Mouse (Mus musculus): ENCODE results near the gene Gm47995. TPM values are rescaled to one million over a fixed set of nuclear protein-coding genes. Genes with fewer than 3 reads are reported as not detected.
"Not testable (repeated sequence)": the region's sequence is repeated elsewhere in the genome, so short reads cannot be mapped to it uniquely, and the experiment has no call there.

Gene Gm47995
- polyA plus RNA-seq, 1 experiment from 2014 or later, result not detected

GRCm38 (mm10) chr1:151168637-151169036, 29.6 kb upstream of the Gm47995 start:
- Histone ChIP-seq H3K4me2 (replicated peaks) (no peak overlapping the region), H3K27ac (no peak overlapping the region), H3K4me1 (replicated peaks) (peaks cover 24% of the 10 kb centered on the region), H3K27me3 (no peaks in the 10 kb centered on the region), H3K4me3 (replicated peaks) (no peak overlapping the region), H3K9me3 (no peaks in the 10 kb centered on the region), H3K36me3 (no peaks in the 10 kb centered on the region), H3K9ac (replicated peaks) (no peak overlapping the region)
- no peak for ATAC-seq
- 77% methylated on average over 3 of the region's 3 CpGs for WGBS

DNA sequence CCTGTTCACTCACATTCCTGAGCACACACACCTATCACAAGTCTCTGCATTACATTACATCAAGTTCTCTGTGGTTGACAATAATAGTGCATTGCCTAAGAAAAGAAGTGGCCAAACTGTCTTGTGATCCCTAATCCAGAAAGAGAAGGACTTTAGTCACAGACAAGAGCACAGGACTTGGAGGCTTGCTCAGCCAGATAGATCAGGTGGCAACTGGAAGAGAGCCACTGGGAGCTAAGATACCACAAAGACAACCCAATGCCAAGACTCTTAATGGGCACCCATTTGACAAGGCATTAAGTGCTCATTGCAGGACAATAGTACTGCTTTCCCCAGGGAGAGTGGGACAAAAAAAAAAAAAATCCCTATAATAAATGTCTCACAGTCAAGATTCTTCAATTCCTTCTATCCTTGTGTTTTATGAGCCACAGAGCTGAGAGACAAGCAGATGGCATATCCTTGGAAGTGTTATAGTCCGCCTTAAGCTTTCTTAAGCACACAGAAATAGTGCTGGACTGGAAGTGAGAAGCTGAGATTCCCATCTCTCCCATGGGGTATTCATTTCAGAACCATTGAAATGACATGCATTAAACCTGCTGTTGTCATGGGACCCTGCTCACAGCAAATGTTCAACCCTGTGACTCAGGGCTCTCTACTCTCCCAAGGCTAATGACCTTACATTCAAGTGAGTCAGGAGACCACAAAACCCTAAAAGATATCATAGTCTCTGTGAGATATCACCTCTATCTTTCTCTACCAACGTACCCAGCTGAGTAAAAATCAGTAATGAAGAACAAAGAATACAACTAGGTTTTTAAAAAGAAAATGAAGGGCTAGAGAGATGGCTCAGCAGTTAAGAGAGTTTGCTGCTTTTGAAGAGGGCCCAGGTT, 26.4 kb upstream of the Gm47995 start:
- Histone ChIP-seq H3K27me3 (no peaks in the 10 kb centered on the region), H3K36me3 (no peaks in the 10 kb centered on the region), H3K27ac (no peak overlapping the region), H3K4me1 (replicated peaks) (peaks cover 18% of the 10 kb centered on the region), H3K4me3 (replicated peaks) (no peak overlapping the region), H3K9me3 (no peaks in the 10 kb centered on the region), H3K4me2 (replicated peaks) (no peak overlapping the region), H3K9ac (replicated peaks) (no peak overlapping the region)
- no peak for ATAC-seq
- 84% methylated on average over 2 of the region's 2 CpGs for WGBS

DNA sequence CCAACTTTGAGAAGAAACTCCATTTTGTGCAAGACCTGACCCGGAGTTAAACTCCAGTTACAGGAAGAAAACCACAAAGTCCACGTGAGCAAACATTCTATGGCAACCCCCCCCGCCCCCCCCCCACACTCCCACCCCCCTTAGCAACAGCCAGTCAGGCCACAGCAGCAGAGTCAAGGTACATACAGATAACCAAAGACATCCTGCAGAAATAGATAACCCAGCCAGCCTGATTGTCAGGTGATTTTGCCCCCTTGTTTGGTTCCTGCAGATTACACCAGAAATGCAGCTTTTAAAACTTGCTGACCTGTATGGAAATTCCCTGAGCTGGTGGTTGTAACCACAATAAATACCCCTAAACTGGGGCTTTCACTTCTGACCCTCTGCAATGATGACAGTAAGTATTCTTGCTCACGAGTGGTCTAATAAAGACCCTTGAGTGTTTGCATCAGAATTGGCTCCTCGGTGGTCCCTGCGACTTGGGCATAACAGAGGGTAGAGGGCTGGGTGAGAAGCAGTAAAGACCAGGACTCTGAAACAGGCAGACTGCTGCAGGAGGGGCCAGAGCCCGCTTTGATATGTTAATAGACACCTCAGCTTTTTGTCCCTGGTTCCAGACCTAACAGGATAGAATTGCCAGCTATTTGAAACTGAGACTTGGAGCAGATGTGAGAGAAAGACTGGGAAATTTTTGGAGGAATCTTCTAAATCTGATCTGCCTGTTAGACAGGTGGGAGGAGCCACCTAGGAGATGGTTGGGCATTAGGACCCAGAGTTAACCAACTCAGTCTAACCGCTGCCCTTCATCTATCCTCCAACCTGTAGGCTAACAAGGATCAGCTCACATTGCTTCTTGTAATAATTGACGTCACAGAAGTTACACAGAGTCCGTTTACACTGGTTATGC, 21.0 kb upstream of the Gm47995 start:
- Histone ChIP-seq H3K36me3 (no peaks in the 10 kb centered on the region), H3K27me3 (no peaks in the 10 kb centered on the region), H3K9ac (replicated peaks) (no peak overlapping the region), H3K9me3 (no peaks in the 10 kb centered on the region), H3K4me2 (replicated peaks) (peak overlapping the region; percentile 48), H3K4me1 (replicated peaks) (peaks cover 16% of the 10 kb centered on the region), H3K27ac (no peak overlapping the region), H3K4me3 (replicated peaks) (peak overlapping the region; percentile 29)
- peak; percentile 87 for ATAC-seq
- 4% methylated on average over 10 of the region's 10 CpGs for WGBS

GRCm38 (mm10) chr1:151177937-151178271, 20.3 kb upstream of the Gm47995 start:
- 8% methylated on average over 4 of the region's 4 CpGs for WGBS
- H3K4me1 ChIP-seq (replicated peaks), result peaks cover 16% of the 10 kb centered on the region
- H3K27ac ChIP-seq, result no peak overlapping the region
- no peaks in the 10 kb centered on the region for H3K9me3 ChIP-seq
- no peaks in the 10 kb centered on the region for H3K27me3 ChIP-seq
- peak overlapping the region; percentile 29 for H3K4me3 ChIP-seq (replicated peaks)
- no peak; the same call in 1 of the 2 replicates for ATAC-seq
- no peaks in the 10 kb centered on the region for H3K36me3 ChIP-seq
- 0 out of 2 replicates have a peak overlapping the region, but pooled peaks have one; percentile 7 for H3K9ac ChIP-seq (replicated peaks)
- peak overlapping the region; percentile 48 for H3K4me2 ChIP-seq (replicated peaks)

DNA sequence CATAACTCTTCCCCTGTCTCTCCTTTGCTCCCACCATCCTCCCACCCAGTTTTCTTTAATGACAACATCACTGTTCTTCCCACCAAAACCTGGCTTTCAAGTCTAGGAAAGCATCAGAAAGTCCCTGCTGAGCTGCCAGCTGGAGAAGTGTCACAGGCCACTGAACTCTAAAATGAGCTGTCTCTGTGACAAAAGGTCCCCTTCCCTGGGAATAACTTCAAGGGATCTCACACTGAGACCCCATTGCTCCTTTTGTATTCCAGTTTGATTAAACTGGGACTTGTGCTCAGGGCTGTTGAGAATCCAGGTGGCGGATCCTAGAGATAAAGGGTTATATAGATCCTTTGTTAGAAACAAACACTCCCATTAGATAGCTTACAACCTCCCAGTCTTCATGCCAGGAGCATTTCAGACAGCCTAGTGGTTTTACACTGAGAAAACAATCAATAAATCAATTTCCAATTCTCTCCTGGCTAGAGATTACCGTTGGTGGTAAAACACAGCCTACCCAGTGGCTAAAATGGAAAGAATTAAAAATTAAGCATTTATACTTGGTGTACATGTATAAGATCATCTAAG, 19.7 kb upstream of the Gm47995 start:
- Histone ChIP-seq H3K9ac (replicated peaks) (no peak overlapping the region), H3K27me3 (no peaks in the 10 kb centered on the region), H3K36me3 (no peaks in the 10 kb centered on the region), H3K27ac (no peak overlapping the region), H3K4me2 (replicated peaks) (no peak overlapping the region), H3K4me3 (replicated peaks) (no peak overlapping the region), H3K4me1 (replicated peaks) (peaks cover 16% of the 10 kb centered on the region), H3K9me3 (no peaks in the 10 kb centered on the region)
- peak; percentile 28; the same call in 1 of the 2 replicates for ATAC-seq
- 8% methylated on average over 2 of the region's 2 CpGs for WGBS

DNA sequence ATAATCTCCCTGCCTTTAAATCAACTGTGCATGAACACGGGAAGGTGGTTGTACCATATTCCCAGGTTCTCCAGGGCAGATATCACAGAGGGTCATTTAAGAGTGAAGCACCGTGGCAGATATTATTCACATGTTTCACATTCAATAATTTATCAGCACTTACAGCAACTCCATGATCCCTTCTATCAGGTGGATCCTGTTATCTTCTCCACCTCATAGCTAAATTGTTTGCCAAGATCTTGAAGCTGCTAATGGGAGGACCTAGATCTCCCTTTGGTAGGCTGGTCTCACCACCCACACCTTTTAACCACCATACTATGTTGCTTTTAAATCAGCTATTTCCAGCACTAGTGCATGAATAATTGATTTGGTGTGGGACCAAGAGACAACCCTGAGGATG, 18.1 kb upstream of the Gm47995 start:
- Histone ChIP-seq H3K9me3 (no peaks in the 10 kb centered on the region), H3K9ac (replicated peaks) (no peak overlapping the region), H3K27me3 (no peaks in the 10 kb centered on the region), H3K4me1 (replicated peaks) (peaks cover 16% of the 10 kb centered on the region), H3K4me3 (replicated peaks) (no peak overlapping the region), H3K36me3 (no peaks in the 10 kb centered on the region), H3K27ac (no peak overlapping the region), H3K4me2 (replicated peaks) (no peak overlapping the region)
- 73% methylated on average over 2 of the region's 2 CpGs for WGBS
- ATAC-seq, result no peak

DNA sequence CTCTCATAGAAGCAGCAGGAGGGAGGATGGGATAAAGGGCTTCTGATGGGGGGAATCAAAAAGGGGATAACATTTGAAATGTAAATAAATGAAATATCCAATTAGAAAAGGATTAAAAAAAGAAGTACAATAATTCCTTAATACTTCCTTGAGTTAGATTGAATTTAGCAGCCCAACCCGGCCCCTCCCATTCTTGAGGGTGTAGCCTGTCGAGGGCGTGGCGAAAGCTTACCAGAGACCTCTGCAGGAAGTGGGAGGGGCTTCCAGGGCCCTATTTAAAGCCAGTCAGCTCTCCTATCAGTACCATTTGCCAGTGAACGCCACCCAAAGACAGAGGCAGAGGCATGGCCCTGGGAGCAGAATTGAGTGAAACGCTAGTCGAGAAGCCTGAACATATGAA, 16.0 kb upstream of the Gm47995 start, which contains the start of gene Gm47985:
TSS of gene Gm47985 (plus strand) at position 272 of the 400 bp plus-strand sequence.
- H3K4me2 ChIP-seq (replicated peaks); ATAC-seq; H3K9ac ChIP-seq (replicated peaks); H3K9me3 ChIP-seq; H3K27ac ChIP-seq; H3K27me3 ChIP-seq; H3K4me3 ChIP-seq (replicated peaks); H3K36me3 ChIP-seq: not testable (repeated sequence)
- WGBS, result 100% methylated on average over 1 of the region's 7 CpGs
- peaks cover 14% of the 10 kb centered on the region for H3K4me1 ChIP-seq (replicated peaks)

DNA sequence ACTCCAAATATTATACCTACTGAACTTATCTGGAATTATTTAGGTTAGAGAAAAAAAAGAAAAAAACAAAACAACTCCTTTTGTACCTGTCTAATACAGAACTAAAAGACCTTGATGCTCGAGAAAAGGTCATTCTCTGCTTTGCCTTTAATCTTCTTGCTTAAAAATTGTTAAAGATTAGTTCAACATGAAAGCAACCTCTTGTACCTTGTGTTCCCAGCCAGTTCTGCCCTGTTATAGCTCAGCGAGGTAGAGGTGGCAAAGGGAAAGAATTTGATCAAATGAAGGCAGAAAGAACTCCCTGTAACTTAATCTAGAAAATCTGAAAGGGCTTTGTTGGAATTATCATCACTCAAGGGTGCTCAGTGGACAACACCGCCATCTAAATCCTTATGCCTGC, 12.1 kb upstream of the Gm47995 start:
- not testable (repeated sequence) for H3K36me3 ChIP-seq; H3K9me3 ChIP-seq; ATAC-seq; H3K4me1 ChIP-seq (replicated peaks); H3K27me3 ChIP-seq; H3K4me3 ChIP-seq (replicated peaks); H3K9ac ChIP-seq (replicated peaks); H3K4me2 ChIP-seq (replicated peaks); H3K27ac ChIP-seq
- 76% methylated on average over 3 of the region's 3 CpGs for WGBS

DNA sequence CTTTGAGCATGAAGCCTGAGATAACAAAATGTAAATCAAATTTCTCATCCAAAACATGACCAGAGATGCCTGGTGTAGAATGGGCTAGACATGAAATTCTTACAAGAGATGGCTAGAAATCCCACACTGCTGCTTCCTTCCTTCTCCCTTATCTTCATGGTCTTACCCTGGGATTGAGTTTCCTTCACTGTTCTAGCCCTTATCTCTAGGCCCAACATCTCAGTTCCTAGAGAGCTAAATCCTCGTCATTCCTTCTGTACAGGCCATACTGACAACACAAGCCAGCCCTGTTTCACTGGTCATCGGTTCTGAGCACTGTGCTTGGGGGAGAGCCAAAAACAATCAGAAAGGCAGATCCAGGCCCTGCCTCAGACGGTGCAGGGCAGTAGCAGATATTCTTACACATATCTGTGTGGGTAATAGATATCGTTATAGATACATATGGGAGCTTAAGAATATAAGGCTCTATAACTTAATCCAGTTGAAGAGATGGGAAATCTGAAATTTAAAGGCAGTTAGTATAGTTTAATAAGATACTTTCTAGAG, 11.3 kb upstream of the Gm47995 start:
- H3K9ac ChIP-seq (replicated peaks); H3K36me3 ChIP-seq; ATAC-seq; H3K4me3 ChIP-seq (replicated peaks); H3K27me3 ChIP-seq; H3K4me2 ChIP-seq (replicated peaks); H3K9me3 ChIP-seq; H3K4me1 ChIP-seq (replicated peaks); H3K27ac ChIP-seq: not testable (repeated sequence)
- WGBS, result 91% methylated on average over 4 of the region's 4 CpGs

- no peak for ATAC-seq
- H3K27ac ChIP-seq, result no peak overlapping the region
- H3K36me3 ChIP-seq, result no peaks in the 10 kb centered on the region
- H3K4me3 ChIP-seq (replicated peaks), result no peak overlapping the region
- 90% methylated on average over 4 of the region's 4 CpGs for WGBS
- H3K4me1 ChIP-seq (replicated peaks), result no peaks in the 10 kb centered on the region
- no peaks in the 10 kb centered on the region for H3K27me3 ChIP-seq
- H3K4me2 ChIP-seq (replicated peaks), result no peak overlapping the region
- no peaks in the 10 kb centered on the region for H3K9me3 ChIP-seq
- H3K9ac ChIP-seq (replicated peaks), result no peak overlapping the region
Observed at GRCm38 (mm10) chr1:151188469-151188868, 9.8 kb upstream of the Gm47995 start.

GRCm38 (mm10) chr1:151192075-151192474, 6.2 kb upstream of the Gm47995 start, which contains the start of gene Gm8947:
Gene Gm8947, plus strand, starts transcription at chr1:151192376.
- H3K4me3 ChIP-seq (replicated peaks); H3K9ac ChIP-seq (replicated peaks); H3K4me2 ChIP-seq (replicated peaks); H3K9me3 ChIP-seq; H3K27me3 ChIP-seq; H3K4me1 ChIP-seq (replicated peaks); H3K36me3 ChIP-seq; H3K27ac ChIP-seq; ATAC-seq: not testable (repeated sequence)
- 100% methylated on average over 1 of the region's 7 CpGs for WGBS
